Mouse (Mus musculus) frontal cortex, adult 2 months (tissue): ENCODE measurements around the gene Fmr1. TPM values are rescaled to one million over a fixed set of nuclear protein-coding genes. Genes with fewer than 3 reads are reported as not detected.
A peak's percentile ranks its signal among the peaks of the same experiment; 100 is the strongest.
"Not testable (repeated sequence)": the region's sequence is repeated elsewhere in the genome, so short reads cannot be mapped to it uniquely, and the experiment has no call there.

Experiments
- DNase-seq, 2 experiments: peaks; one replicate each; pipeline ENCODE4 v3.0.0; 2022; ENCODE audit warnings: low spot score in 1 of 2; ENCODE audit errors: extremely low spot score in 1 of 2
- polyA plus RNA-seq: library from polyadenylated mRNA; depleted of rRNA; stranded (reverse); fragments of >200 nt; gene quantifications from 2 replicates; pipeline ENCODE4 v1.2.3, GENCODE M21; 2012; rRNA removed

The Fmr1 gene
- polyA plus RNA-seq, result 49.8 and 56.4 TPM in 2 replicates

DNA sequence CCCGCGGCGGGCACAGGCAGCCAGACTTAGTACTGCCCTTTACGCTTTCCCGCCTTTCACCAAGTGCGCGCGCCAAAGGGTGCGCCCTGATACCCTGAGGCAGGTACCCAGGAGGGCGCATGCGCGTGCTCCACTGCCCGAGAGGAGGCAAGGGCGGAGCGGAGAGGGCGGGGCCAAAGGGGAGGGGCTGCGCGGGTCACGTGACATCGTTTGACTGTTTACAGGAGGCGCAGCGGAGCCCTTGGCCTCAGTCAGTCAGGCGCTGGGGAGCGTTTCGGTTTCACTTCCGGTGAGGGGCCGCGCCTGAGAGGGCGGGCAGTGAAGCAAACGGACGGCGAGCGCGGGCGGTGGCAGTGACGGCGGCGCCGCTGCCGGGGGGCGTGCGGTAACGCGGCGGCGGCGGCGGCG lies at the start of gene Fmr1:
Gene Fmr1, plus strand, starts transcription at position 209 of the 408 bp plus-strand sequence.
- DNase-seq, result peak; percentile 90 to 96

DNA sequence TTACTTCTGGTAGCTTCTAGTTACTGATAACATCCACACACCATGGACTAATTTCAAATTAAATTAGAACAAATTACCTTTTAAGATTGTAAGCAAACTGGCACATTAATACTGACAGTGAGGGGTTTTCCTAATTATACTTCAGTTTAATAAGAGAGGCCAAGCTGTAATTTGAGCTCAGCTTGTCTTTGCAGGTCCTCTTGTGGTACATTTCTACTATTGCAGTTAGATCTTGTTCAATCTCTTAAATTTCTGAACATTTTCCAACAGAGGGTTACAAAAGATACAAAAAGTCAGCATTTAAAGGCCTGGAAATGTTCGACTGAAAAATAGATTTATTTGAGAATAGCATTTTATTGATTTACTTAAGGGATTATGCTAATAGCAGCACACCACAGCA lies 36.7 kb upstream of the Fmr1 start:
- no peak for DNase-seq

DNA sequence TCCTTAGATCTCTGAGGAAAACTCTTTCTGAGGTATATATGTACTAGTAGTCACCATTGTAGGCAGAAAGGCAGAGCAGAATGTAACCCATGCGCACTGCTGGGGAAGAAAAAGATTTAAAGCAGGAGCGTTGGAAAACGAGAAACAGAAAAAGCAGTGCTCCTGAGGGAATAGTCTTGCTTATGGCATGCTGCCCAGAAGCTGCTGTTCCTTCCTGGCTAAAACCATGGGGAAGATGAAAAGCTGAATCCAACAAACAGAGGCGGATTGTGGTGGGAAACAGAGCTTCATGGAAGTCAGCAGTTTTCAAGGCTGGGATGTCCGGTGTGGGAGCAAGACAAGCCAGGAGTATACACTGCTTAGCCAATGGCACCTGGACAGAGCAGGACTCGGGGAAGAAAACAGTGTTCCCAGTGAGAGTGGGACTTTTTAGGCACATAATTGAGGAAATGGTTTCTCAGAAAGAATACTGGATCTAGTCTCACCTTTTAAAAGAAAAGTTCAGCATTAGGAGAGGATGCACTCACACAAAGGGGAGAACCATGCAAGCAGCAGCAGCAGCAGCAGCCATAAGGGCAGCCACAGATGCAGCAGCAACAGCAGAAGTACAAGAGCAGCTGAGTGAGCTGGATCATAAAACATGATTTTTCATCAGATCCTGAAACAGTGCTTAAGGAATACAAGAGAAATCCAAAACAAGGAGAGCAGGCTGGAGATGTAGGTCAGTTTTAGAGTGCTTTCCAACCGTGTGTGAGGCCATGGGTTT lies 33.0 kb upstream of the Fmr1 start:
- peak; percentile 7 to 50 for DNase-seq

DNA sequence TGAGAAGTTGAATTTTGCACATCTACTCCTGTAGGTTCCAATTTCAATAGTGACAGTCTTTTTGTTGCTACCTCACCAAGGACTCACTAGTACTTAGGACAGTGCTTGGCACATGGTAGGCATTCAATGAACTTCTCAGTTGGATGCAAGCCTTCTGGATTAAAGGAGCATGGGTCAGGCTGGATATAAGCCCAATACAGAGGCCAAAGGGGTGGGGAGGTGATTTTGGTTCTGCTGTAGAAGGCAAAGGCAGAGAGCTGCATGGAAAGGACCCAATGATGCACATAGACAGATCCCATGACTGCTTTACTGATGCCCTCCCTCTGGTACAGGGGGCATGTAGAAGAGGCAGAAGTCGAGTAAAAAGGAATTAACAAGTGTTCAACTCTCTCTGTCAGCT lies 833 bp upstream of the Fmr1 start:
- DNase-seq, result no peak

DNA sequence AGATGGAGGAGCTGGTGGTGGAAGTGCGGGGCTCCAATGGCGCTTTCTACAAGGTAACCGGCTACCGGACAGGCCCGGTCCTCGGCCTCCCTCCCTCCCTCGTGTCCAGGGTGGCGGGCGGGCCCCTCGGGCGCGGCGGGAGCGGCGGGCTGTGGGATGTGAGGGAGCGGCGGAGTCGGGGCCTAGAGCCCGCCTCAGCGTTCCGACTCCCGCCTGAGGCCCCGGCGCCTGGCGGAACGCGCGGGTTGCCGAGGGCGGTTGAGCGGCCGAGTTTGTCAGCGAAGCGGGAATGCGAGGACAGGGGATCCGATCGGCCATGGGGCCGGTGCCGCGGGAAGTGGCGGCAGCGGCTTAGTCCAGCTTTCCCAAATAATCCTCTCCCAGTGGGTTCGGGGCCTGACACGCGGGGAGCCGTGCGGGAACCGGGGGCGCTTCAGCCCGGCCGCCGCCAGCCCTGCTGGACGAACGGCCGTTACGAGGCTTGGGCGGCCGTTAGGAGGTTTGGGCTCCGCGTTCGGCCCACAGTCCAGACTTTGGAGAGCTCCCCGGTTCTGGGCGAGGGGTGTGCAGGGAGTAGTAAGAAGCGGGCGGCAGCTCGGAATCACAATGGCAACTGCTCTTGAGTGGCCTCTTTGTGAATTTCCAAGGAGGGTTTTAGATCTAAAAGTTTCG lies 610 bp downstream of the Fmr1 start:
- DNase-seq, result peak in 1 of 2 experiments; percentile 9

DNA sequence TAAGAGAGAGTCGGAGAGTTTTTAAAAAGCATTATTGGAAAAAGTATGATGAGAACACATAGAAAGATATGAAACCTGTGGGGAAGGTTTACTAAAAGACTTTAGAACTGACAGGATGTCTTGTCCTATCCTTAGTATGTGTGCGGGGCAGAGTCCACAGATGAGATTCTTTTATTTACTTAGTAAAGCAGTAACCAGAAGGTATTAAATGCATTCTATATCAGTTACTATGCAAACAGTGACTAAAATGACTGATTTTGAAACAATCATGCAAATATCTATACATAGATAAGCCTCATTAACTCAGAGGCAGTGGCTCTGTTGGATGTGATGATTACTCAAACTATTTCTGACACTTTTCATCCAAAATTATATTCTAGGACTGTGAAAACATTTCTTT lies 6.4 kb downstream of the Fmr1 start:
- no peak for DNase-seq

DNA sequence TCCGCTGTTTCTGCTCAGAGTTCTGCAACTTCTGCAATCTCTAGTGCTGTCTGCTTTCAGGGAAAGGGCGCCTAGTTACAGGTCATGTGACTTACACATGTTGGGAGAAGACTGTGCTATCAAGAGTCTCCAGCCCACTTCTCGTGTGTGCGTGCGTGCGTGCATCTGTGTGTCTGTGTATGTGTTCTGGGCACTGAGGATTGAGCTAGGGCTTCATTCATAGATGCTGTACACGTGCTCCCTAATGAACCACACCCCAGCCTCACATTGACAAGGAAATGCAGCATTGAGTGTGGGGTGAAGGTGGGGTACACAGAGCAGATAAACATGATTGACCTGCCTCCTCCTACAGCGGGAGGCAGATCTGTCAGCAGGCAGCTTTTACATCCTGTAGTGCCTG lies 13.6 kb downstream of the Fmr1 start:
- not testable (repeated sequence) for DNase-seq

DNA sequence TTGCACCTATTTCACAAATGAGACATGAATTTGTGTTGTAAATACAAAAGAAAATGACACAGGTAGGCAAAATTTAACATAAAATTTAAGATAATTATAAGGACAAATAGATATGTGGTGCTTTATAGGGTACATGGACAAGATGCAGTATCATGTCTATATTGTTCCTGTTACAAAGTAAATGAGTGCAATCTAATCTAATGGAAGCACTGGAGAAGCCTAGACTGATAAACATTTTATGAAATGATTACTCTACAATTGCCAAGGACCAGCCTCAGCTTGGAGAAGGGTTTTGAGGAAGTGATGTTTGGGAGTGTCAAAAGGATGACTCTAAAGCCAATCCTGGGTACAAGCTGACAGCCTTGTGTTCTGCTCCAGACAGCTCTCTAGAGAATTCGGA lies 58.6 kb downstream of the Fmr1 start:
- DNase-seq, result no peak

DNA sequence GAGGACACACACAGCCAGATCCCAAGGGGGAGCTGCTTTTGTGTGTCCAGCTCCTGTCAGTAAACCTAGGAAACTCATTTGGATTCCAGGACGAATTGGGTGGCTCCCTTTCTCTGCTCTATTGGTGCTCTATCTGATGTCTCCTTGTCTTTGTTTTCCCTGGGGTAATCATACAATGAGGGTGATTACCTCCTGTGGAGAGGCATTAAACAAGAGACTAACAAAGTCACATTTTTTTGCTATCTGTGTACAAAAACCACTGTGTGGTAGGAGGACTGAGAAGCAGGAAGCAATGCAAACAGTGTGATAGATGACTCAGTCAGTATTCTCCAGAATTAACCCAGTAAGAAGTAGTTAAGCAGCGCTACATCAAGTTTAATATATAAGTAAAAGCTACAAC lies 61.7 kb downstream of the Fmr1 start:
- DNase-seq, result no peak

DNA sequence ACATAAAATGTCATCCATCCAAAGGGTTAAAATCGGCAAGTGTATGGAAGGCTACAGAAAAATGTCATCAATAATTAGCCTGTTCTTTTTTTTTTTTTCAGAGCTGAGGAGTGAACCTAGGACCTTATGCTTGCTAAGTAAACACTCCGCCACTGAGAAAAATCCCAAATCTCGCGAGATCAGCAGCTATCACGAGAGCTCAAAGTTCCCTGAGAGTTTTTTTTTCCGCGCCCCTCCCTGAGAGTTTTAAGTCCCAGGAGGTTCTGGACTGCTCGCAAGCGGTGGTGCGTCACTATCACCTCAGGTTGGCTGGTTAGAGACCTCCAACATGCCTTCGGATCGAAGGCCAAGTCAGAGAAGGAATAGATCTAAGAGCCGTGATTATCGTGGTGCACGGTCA lies 83.3 kb downstream of the Fmr1 start, which contains the start of gene Fmr1nb:
Gene Fmr1nb, plus strand, starts transcription at position 234 of the 400 bp plus-strand sequence.
- no peak for DNase-seq

Other genes starting within 250 kb of the Fmr1 start
- gene Fmr1nb, start 83.3 kb downstream of the Fmr1 start, polyA plus RNA-seq, result 0.12 and 0.15 TPM in 2 replicates
- gene Gm14698, start 142.6 kb downstream of the Fmr1 start, polyA plus RNA-seq, result 0.38 and 0.90 TPM in 2 replicates
- gene Gm6812, start 214.5 kb downstream of the Fmr1 start, polyA plus RNA-seq, result not detected in 2 replicates